ENCODE assay signal across 8 mouse cellular contexts in the genomic region with DNA sequence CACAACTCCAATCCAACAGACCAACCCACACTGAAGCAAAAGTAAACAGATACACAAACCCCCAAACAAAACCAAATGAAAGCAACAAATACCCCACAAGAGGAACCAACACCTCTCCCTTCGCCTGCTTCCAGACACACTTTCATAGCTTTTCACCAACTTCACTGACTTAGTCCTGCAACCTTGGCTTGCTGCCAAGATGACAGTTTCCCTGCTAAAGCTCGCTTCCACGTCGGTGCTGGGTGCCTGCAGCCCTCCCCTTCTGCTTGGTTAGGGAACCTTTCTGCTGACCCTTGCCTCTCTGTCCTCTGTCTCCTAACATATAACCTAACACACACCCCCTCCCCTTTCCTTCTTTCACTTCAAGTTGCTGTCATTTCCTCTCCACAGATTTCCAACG. TPM values are rescaled to one million over a fixed set of nuclear protein-coding genes. Genes with fewer than 3 reads are reported as not detected.
DNase-seq lines count a peak whose midpoint lies in the region; ATAC-seq and TF ChIP-seq lines count a peak whose summit lies in the region.

No protein-coding gene starts in this region.

- H3K4me2 ChIP-seq in forebrain, embryonic 14.5 days (ENCODE audit: low read length) = peak overlapping the region; percentile 88
- H3K4me2 ChIP-seq in intestine, postnatal 0 days (replicated peaks; ENCODE audit: low read depth) = peak overlapping the region; percentile 89
- H3K4me2 ChIP-seq in lung, embryonic 15.5 days = peak overlapping the region; percentile 77

- H3K27ac ChIP-seq in forebrain, embryonic 14.5 days (ENCODE audit: low read depth, low read length) = no peak overlapping the region
- H3K27ac ChIP-seq in intestine, postnatal 0 days (ENCODE audit: low read depth, low read length) = no peak overlapping the region
- H3K27ac ChIP-seq in lung, embryonic 15.5 days = no peak overlapping the region

- ATAC-seq in forebrain, embryonic 14.5 days = no peak
- no peak for ATAC-seq in intestine, postnatal 0 days
- ATAC-seq in lung, embryonic 15.5 days (ENCODE audit: borderline replicate concordance, extremely low read depth, low FRiP score, low TSS enrichment) = no peak

- no peaks in the 10 kb centered on the region for H3K36me3 ChIP-seq in forebrain, embryonic 14.5 days (ENCODE audit: control insufficient read depth, insufficient read depth, low read length)
- H3K36me3 ChIP-seq in intestine, postnatal 0 days (ENCODE audit: control insufficient read depth, insufficient read depth) = no peaks in the 10 kb centered on the region
- no peaks in the 10 kb centered on the region for H3K36me3 ChIP-seq in lung, embryonic 15.5 days
- H3K36me3 ChIP-seq in splenic B cell, adult 2 months (ENCODE audit: control insufficient read depth, insufficient read depth, low read length, poor library complexity, severe bottlenecking) = no peaks in the 10 kb centered on the region

- WGBS in forebrain, embryonic 14.5 days = 27% methylated on average over 5 of the region's 5 CpGs
- WGBS in intestine, postnatal 0 days = 7% methylated on average over 5 of the region's 5 CpGs
- 7% methylated on average over 5 of the region's 5 CpGs for WGBS in lung, embryonic 15.5 days

- H3K9me3 ChIP-seq in forebrain, embryonic 14.5 days (replicated peaks; ENCODE audit: control insufficient read depth, low read length) = no peaks in the 10 kb centered on the region
- H3K9me3 ChIP-seq in intestine, postnatal 0 days (ENCODE audit: control insufficient read depth) = no peaks in the 10 kb centered on the region
- no peaks in the 10 kb centered on the region for H3K9me3 ChIP-seq in lung, embryonic 15.5 days

- peak overlapping the region; percentile 97; the same call in 1 of the 2 replicates for H3K4me3 ChIP-seq in forebrain, embryonic 14.5 days (ENCODE audit: low read depth, low read length)
- peak overlapping the region; percentile 99 for H3K4me3 ChIP-seq in intestine, postnatal 0 days (ENCODE audit: low read depth, low read length)
- H3K4me3 ChIP-seq in lung, embryonic 15.5 days = peak overlapping the region; percentile 99

- peak; percentile 11 for DNase-seq in thymus, postnatal 0 days (ENCODE audit: low spot score)
- no peak for DNase-seq in thymus, postnatal 10 days (ENCODE audit: low spot score in 2 of 2)
- peak; percentile 73 for DNase-seq in adrenal gland, postnatal 25 days
- peak; percentile 28 for DNase-seq in forebrain, embryonic 14.5 days (ENCODE audit: low spot score)
- peak; percentile 46 for DNase-seq in splenic B cell, adult 2 months (ENCODE audit: low read depth, low spot score)
- no peak for DNase-seq in frontal cortex, postnatal 25 days (ENCODE audit: low spot score in 2 of 2)

- no peak for TF ChIP-seq CTCF in intestine, postnatal 0 days (IDR thresholded peaks at IDR 0.05; ENCODE audit: low read depth)

- 0 out of 2 replicates have a peak overlapping the region, but pooled peaks have one; percentile 96 for H3K9ac ChIP-seq in forebrain, embryonic 14.5 days (ENCODE audit: low read length)
- H3K9ac ChIP-seq in intestine, postnatal 0 days (ENCODE audit: low read depth, low read length) = no peak overlapping the region
- H3K9ac ChIP-seq in lung, embryonic 15.5 days = peak overlapping the region; percentile 97

- no peaks in the 10 kb centered on the region for H3K27me3 ChIP-seq in forebrain, embryonic 14.5 days (replicated peaks; ENCODE audit: control insufficient read depth, insufficient read depth, low read length)
- H3K27me3 ChIP-seq in intestine, postnatal 0 days (replicated peaks; ENCODE audit: control insufficient read depth, insufficient read depth, low read length) = no peaks in the 10 kb centered on the region
- no peaks in the 10 kb centered on the region for H3K27me3 ChIP-seq in lung, embryonic 15.5 days
- no peaks in the 10 kb centered on the region for H3K27me3 ChIP-seq in splenic B cell, adult 2 months (ENCODE audit: control insufficient read depth, insufficient read depth, low read length, poor library complexity, severe bottlenecking)

- peaks cover 10% of the 10 kb centered on the region; the same call in 1 of the 2 replicates for H3K4me1 ChIP-seq in forebrain, embryonic 14.5 days (ENCODE audit: control insufficient read depth, insufficient read depth, low read length)
- peaks cover 5% of the 10 kb centered on the region; the same call in 1 of the 2 replicates for H3K4me1 ChIP-seq in intestine, postnatal 0 days (replicated peaks; ENCODE audit: control insufficient read depth, insufficient read depth, low read length)
- H3K4me1 ChIP-seq in lung, embryonic 15.5 days = peaks cover 19% of the 10 kb centered on the region

RNA-seq across cellular contexts. Expression of gene Bod1l, which starts 1.4 kb away (rescaled TPM):
- polyA plus RNA-seq in thymus, postnatal 0 days (2015; fragmentation: Nextera tagmentation; extraction: Ambion mirVana) = 25.6 and 31.8 TPM in 2 replicates
- 42.9 and 43.3 TPM in 2 replicates for total RNA-seq in adrenal gland, postnatal 25 days (2021)
- 18.2 and 22.5 TPM in 2 replicates for polyA plus RNA-seq in forebrain, embryonic 14.5 days (2014; fragmentation: Nextera tagmentation; extraction: Ambion mirVana)
- polyA plus RNA-seq in intestine, postnatal 0 days (2015; fragmentation: Nextera tagmentation; extraction: Ambion mirVana) = 13.2 and 14.4 TPM in 2 replicates
- 22.0 and 24.0 TPM in 2 replicates for polyA plus RNA-seq in lung, embryonic 15.5 days (2015; fragmentation: Nextera tagmentation; extraction: Ambion mirVana)

Comparison
In these comparisons a context has a peak if more than half of its experiments do, and no peak if none do; other contexts are left out.
1. DNase-seq: peak in thymus, postnatal 0 days (single experiment), adrenal gland, postnatal 25 days (single experiment), forebrain, embryonic 14.5 days (single experiment) and splenic B cell, adult 2 months (single experiment); none in thymus, postnatal 10 days (0 of 2) and frontal cortex, postnatal 25 days (0 of 2).
2. Peak in every context shown above with its lines, with median percentiles within 50 percentile points of each other: H3K4me2 ChIP-seq and H3K4me3 ChIP-seq.